Mouse (Mus musculus) hindbrain, postnatal 0 days (tissue): Measurements from ENCODE around the gene Gm14137. TPM values are rescaled to one million over a fixed set of nuclear protein-coding genes. Genes with fewer than 3 reads are reported as not detected.

ENCODE experiments used
- ATAC-seq: fragments of 200-750 bp; cut with Nextera tagmentation; 2 replicates; pipeline ENCODE4 v1.8.0; 2017; ENCODE audit warnings: mild to moderate bottlenecking, moderate TSS enrichment, moderate library complexity
- DNase-seq: peaks from one replicate; pipeline ENCODE4 v3.0.0-alpha.2; 2015; ENCODE audit warnings: low spot score
- H3K27ac ChIP-seq: fragments of 300-500 bp; sonication (generic); 2 replicates; pipeline ENCODE4 v1.5.1; 2014; ENCODE audit warnings: mild to moderate bottlenecking
- H3K27me3 ChIP-seq: fragments of 300-500 bp; sonication (generic); 2 replicates; pipeline ENCODE4 v1.6.1; 2014; ENCODE audit warnings: low read length, mixed read lengths; ENCODE audit not compliant: insufficient read depth
- H3K36me3 ChIP-seq: fragments of 300-500 bp; sonication (generic); 2 replicates; pipeline ENCODE4 v1.6.1; 2014; ENCODE audit warnings: low read length, mixed read lengths; ENCODE audit not compliant: insufficient read depth
- H3K4me1 ChIP-seq: fragments of 300-500 bp; sonication (generic); 2 replicates; pipeline ENCODE4 v1.6.1; 2014; ENCODE audit warnings: antibody characterized with exemption, low read length, mixed read lengths; ENCODE audit not compliant: insufficient read depth
- H3K4me2 ChIP-seq: fragments of 300-500 bp; sonication (generic); 2 replicates; pipeline ENCODE4 v1.6.1; 2014; ENCODE audit warnings: low read depth, mild to moderate bottlenecking, low read length, moderate library complexity, mixed read lengths
- H3K4me3 ChIP-seq: fragments of 300-500 bp; sonication (generic); 2 replicates; pipeline ENCODE4 v1.5.1; 2014; ENCODE audit warnings: low read length
- H3K9ac ChIP-seq: fragments of 300-500 bp; sonication (generic); replicated peaks from 2 replicates; pipeline ENCODE4 v1.6.1; 2014; ENCODE audit warnings: mild to moderate bottlenecking, low read length, moderate library complexity, mixed read lengths
- H3K9me3 ChIP-seq: fragments of 300-500 bp; sonication (generic); 2 replicates; pipeline ENCODE4 v1.6.1; 2016; ENCODE audit warnings: low read length, mixed read lengths
- CTCF ChIP-seq: IDR thresholded peaks from 2 replicates; pipeline ENCODE4 v1.5.1; 2016; ENCODE audit warnings: antibody characterized with exemption, control low read depth, low read depth
- WGBS: fragments of 180-500 bp; shearing (Covaris S2); extraction: QIAGEN DNeasy Blood & Tissue Kit; methylation state at CpG from one replicate; pipeline ENCODE4 v1.1.7; 2014; 5-methylcytosine and 5-hydroxymethylcytosine counted together
- polyA plus RNA-seq: library from polyadenylated mRNA; unstranded; fragments of >200 nt; fragmentation: Nextera tagmentation; extraction: Ambion mirVana; gene quantifications from 2 replicates; pipeline ENCODE4 v1.2.1, GENCODE M21; 2015
- total RNA-seq: library from RNA; depleted of rRNA; stranded (reverse); fragments of >200 nt; gene quantifications from 2 replicates; pipeline ENCODE4 v1.2.3, GENCODE M21; 2014

Gene Gm14137
- total and polyA plus RNA-seq, 2 experiments from 2014 or later, result 0.29 TPM; not detected in 1

GRCm38 (mm10) chr2:119182914-119183313, 8.6 kb downstream of the Gm14137 start:
- Histone ChIP-seq H3K27ac (no peak overlapping the region), H3K4me1 (no peaks in the 10 kb centered on the region), H3K4me2 (no peak overlapping the region), H3K9me3 (no peaks in the 10 kb centered on the region), H3K27me3 (no peaks in the 10 kb centered on the region), H3K36me3 (peaks cover 38% of the 10 kb centered on the region), H3K9ac (no peak overlapping the region), H3K4me3 (no peak overlapping the region)
- WGBS, result 74% methylated on average over 7 of the region's 7 CpGs
- no peak for ATAC-seq
- TF ChIP-seq CTCF, result no peak
- DNase-seq, result no peak

- Histone ChIP-seq H3K4me1 (no peaks in the 10 kb centered on the region), H3K9me3 (no peaks in the 10 kb centered on the region), H3K4me3 (peak overlapping the region; percentile 19), H3K36me3 (peaks cover 2% of the 10 kb centered on the region; the same call in 1 of the 2 replicates), H3K27me3 (no peaks in the 10 kb centered on the region), H3K9ac (no peak overlapping the region), H3K4me2 (peak overlapping the region; percentile 59), H3K27ac (no peak overlapping the region)
- peak; percentile 91 for ATAC-seq
- 6% methylated on average over 15 of the region's 15 CpGs for WGBS
- peak; percentile 88 for TF ChIP-seq CTCF
- peak; percentile 85 for DNase-seq
Observed at GRCm38 (mm10) chr2:119189029-119189710, 14.9 kb downstream of the Gm14137 start.

DNA sequence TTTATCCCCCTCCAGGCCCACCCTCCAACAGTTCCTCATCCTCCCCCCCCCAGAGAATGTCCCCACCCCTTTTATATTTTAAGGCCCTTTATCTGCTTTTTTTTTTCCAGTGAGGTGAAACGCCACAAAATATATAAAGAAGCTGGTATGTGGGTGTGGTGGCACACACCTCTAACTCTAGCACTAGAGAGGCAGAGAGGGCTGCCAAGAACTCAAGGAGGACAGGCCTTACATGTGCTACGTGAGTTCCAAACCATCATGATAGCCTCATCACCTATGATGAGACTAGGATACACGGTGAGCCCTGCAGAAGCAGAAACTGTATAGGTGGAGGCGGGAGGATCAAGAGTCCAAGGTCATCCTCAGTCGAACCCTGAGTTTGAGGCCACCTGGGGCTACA, 16.7 kb downstream of the Gm14137 start:
- ATAC-seq (no peak), DNase-seq (no peak)
- WGBS, result 85% methylated on average over 5 of the region's 5 CpGs
- Histone ChIP-seq H3K4me3 (no peak overlapping the region), H3K4me2 (no peak overlapping the region), H3K36me3 (no peaks in the 10 kb centered on the region), H3K9me3 (no peaks in the 10 kb centered on the region), H3K4me1 (no peaks in the 10 kb centered on the region), H3K27ac (no peak overlapping the region), H3K9ac (no peak overlapping the region), H3K27me3 (no peaks in the 10 kb centered on the region)
- no peak for TF ChIP-seq CTCF

- Histone ChIP-seq H3K4me2 (no peak overlapping the region), H3K27ac (no peak overlapping the region), H3K9me3 (no peaks in the 10 kb centered on the region), H3K36me3 (no peaks in the 10 kb centered on the region), H3K27me3 (no peaks in the 10 kb centered on the region), H3K9ac (no peak overlapping the region), H3K4me1 (no peaks in the 10 kb centered on the region), H3K4me3 (no peak overlapping the region)
- no peak for TF ChIP-seq CTCF
- 71% methylated on average over 5 of the region's 5 CpGs for WGBS
- no peak for ATAC-seq
- DNase-seq, result peak; percentile 23
Observed at GRCm38 (mm10) chr2:119194140-119194539, 19.8 kb downstream of the Gm14137 start.

- ATAC-seq (no peak), DNase-seq (no peak)
- no peak overlapping the region for H3K4me2 ChIP-seq
- no peak for TF ChIP-seq CTCF
- no peaks in the 10 kb centered on the region for H3K36me3 ChIP-seq
- no peaks in the 10 kb centered on the region for H3K27me3 ChIP-seq
- no peak overlapping the region for H3K9ac ChIP-seq
- H3K4me1 ChIP-seq, result no peaks in the 10 kb centered on the region
- no peak overlapping the region for H3K27ac ChIP-seq
- WGBS, result 52% methylated on average over 4 of the region's 4 CpGs
- no peak overlapping the region for H3K4me3 ChIP-seq
- H3K9me3 ChIP-seq, result no peaks in the 10 kb centered on the region
Observed at GRCm38 (mm10) chr2:119196316-119197108, 22.2 kb downstream of the Gm14137 start.

DNA sequence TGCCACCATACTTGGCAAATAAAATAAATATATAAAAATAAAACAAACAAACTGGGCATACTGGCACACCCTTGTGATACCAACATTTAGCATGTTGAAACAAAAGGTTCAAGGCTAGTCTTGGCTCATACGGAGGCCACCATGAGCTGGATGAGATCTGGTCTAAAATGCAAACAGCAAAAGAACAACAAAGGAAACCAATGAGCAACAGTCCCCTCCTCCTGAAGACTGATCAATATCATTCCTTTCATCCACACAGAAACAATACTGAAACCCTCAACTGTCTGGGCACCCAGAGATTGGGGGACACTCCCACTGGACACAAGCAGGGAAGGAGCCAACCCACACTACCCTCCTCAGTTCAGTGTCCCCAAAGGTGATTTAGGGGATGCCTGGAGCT, 23.2 kb downstream of the Gm14137 start:
- no peak overlapping the region for H3K4me2 ChIP-seq
- H3K27ac ChIP-seq, result 0 out of 2 replicates have a peak overlapping the region, but pooled peaks have one; percentile 8
- DNase-seq (no peak), ATAC-seq (no peak)
- no peaks in the 10 kb centered on the region for H3K9me3 ChIP-seq
- no peaks in the 10 kb centered on the region for H3K4me1 ChIP-seq
- no peaks in the 10 kb centered on the region for H3K27me3 ChIP-seq
- no peak overlapping the region for H3K4me3 ChIP-seq
- H3K9ac ChIP-seq, result no peak overlapping the region
- TF ChIP-seq CTCF, result no peak
- no peaks in the 10 kb centered on the region for H3K36me3 ChIP-seq
- WGBS, result 88% methylated on average over 1 of the region's 1 CpGs
